Comparison of ENCODE assay signal across 9 mouse cellular contexts in the genomic region with DNA sequence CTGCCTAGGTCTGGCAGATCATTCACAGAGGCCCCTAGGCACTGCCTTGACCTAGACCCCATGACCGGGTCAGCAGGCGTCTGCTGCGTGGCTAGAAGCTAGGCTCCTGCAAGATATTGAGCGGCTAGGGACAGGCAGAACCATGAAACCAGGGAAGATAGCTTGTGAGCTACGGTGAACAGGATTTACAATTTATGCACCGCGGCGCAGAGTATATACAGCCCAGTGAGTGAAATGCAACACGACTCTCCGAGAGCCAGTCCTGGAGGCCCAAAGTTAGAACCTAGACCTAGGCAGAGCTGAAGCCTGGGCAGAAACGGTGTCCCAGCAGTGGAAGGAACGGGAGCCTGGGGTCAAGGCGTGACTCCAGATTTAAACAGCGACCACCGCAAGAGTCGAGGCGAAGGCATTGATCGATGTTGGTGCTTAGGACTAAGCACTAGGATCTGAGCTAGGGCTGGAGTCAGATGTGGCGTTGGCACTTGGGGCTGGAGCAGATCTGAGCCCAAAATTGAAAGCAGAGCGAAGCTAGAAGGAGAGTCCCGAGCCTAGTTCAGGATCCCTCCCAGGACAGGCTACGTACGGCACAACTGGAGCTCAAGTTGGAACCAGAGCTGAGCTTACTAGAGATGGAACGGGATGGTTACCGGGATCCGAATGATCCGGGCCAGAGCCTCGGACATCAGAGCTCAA. TPM values are rescaled to one million over a fixed set of nuclear protein-coding genes. Genes with fewer than 3 reads are reported as not detected.
DNase-seq lines count a peak whose midpoint lies in the region; ATAC-seq and TF ChIP-seq lines count a peak whose summit lies in the region.
"Had no signal": no experiment of that assay in that cellular context is flagged by ENCODE, and none has a peak within 500 bp of the region (broad histone marks: within the 10 kb centered on the region; RNA-seq: fewer than 3 reads in every experiment).

No protein-coding gene starts in this region.

- peak overlapping the region; percentile 80 for H3K4me2 ChIP-seq in heart, embryonic 14.5 days (ENCODE audit: low read length)
- peak overlapping the region; percentile 43 for H3K4me2 ChIP-seq in liver, postnatal 0 days (ENCODE audit: low read depth, low read length)

- no peak for TF ChIP-seq POLR2A in cortical plate, adult 2 months (IDR thresholded peaks at IDR 0.05; ENCODE audit: extremely low read depth, insufficient read depth, low read length)

- 9% methylated on average over 28 of the region's 28 CpGs for WGBS in heart, embryonic 14.5 days
- WGBS in hindbrain, embryonic 10.5 days, result 2% methylated on average over 28 of the region's 28 CpGs
- WGBS in liver, postnatal 0 days (ENCODE audit: insufficient replicate concordance), result 6% methylated on average over 28 of the region's 28 CpGs

- no peaks in the 10 kb centered on the region for H3K9me3 ChIP-seq in heart, embryonic 14.5 days (ENCODE audit: control insufficient read depth, low read length)
- H3K9me3 ChIP-seq in hindbrain, embryonic 10.5 days, result no peaks in the 10 kb centered on the region
- no peaks in the 10 kb centered on the region for H3K9me3 ChIP-seq in liver, postnatal 0 days (ENCODE audit: low read length)

- peak overlapping the region; percentile 21; the same call in 1 of the 2 replicates for H3K9ac ChIP-seq in heart, embryonic 14.5 days (ENCODE audit: low read length)
- H3K9ac ChIP-seq in liver, postnatal 0 days (replicated peaks), result no peak overlapping the region

- no peak for DNase-seq in heart, postnatal 10 days
- DNase-seq in hindbrain, embryonic 10.5 days (ENCODE audit: low spot score), result peak; percentile 54
- DNase-seq in liver, postnatal 0 days, result no peak
- no peak for DNase-seq in ovary, postnatal 10 days (ENCODE audit: low spot score)
- DNase-seq in cerebellum, adult 18-20 months, result no peak
- no peak for DNase-seq in gastrocnemius, postnatal 10 days

- H3K27ac ChIP-seq in heart, embryonic 14.5 days (replicated peaks in 1 of 2; ENCODE audit: control insufficient read depth in 1 of 2, insufficient read depth in 1 of 2, low read depth in 2 of 2, low read length in 2 of 2), result no peak overlapping the region
- no peak overlapping the region for H3K27ac ChIP-seq in cortical plate, adult 2 months (ENCODE audit: insufficient read depth, low read length)
- H3K27ac ChIP-seq in hindbrain, embryonic 10.5 days, result no peak overlapping the region
- no peak overlapping the region for H3K27ac ChIP-seq in liver, postnatal 0 days (ENCODE audit: low read depth)

- ATAC-seq in heart, embryonic 14.5 days (ENCODE audit: insufficient number of reproducible peaks, insufficient read depth, low FRiP score, low read depth), result no peak
- no peak for ATAC-seq in liver, postnatal 0 days

- peaks cover 14 to 38% of the 10 kb centered on the region in 2 experiments for H3K4me1 ChIP-seq in heart, embryonic 14.5 days (ENCODE audit: control insufficient read depth in 2 of 2, insufficient read depth in 2 of 2, low read length in 2 of 2)
- H3K4me1 ChIP-seq in cortical plate, adult 2 months (ENCODE audit: control insufficient read depth, insufficient read depth, low read length), result no peaks in the 10 kb centered on the region
- peaks cover 43% of the 10 kb centered on the region for H3K4me1 ChIP-seq in hindbrain, embryonic 10.5 days (replicated peaks)
- peaks cover 15% of the 10 kb centered on the region for H3K4me1 ChIP-seq in liver, postnatal 0 days (ENCODE audit: insufficient read depth)

- no peak for TF ChIP-seq EP300 in liver, postnatal 0 days (IDR thresholded peaks at IDR 0.05; ENCODE audit: low read depth)

- TF ChIP-seq CTCF in cortical plate, adult 2 months (IDR thresholded peaks at IDR 0.05; ENCODE audit: extremely low read depth, insufficient read depth, low read length), result no peak
- TF ChIP-seq CTCF in liver, postnatal 0 days (IDR thresholded peaks at IDR 0.05; ENCODE audit: low read depth), result no peak

- peak overlapping the region; percentile 15 to 50; a peak in 3 of 4 replicates for H3K4me3 ChIP-seq in heart, embryonic 14.5 days (ENCODE audit: control insufficient read depth in 1 of 2, insufficient read depth in 1 of 2, low read depth in 1 of 2, low read length in 2 of 2)
- H3K4me3 ChIP-seq in cortical plate, adult 2 months (ENCODE audit: insufficient read depth, low read length), result peak overlapping the region; percentile 0; the same call in 1 of the 2 replicates
- peak overlapping the region; percentile 57 for H3K4me3 ChIP-seq in hindbrain, embryonic 10.5 days
- H3K4me3 ChIP-seq in liver, postnatal 0 days (ENCODE audit: low read depth, low read length), result no peak overlapping the region
- H3K4me3 ChIP-seq: myocyte had no signal

- H3K36me3 ChIP-seq in heart, embryonic 14.5 days (ENCODE audit: control insufficient read depth, insufficient read depth, low read length), result no peaks in the 10 kb centered on the region
- no peaks in the 10 kb centered on the region for H3K36me3 ChIP-seq in hindbrain, embryonic 10.5 days
- H3K36me3 ChIP-seq in liver, postnatal 0 days (replicated peaks; ENCODE audit: insufficient read depth, low read length), result no peaks in the 10 kb centered on the region

- peaks cover 98% of the 10 kb centered on the region for H3K27me3 ChIP-seq in heart, embryonic 14.5 days (ENCODE audit: control insufficient read depth, insufficient read depth, low read length)
- peaks cover 100% of the 10 kb centered on the region for H3K27me3 ChIP-seq in hindbrain, embryonic 10.5 days (ENCODE audit: insufficient read depth, poor library complexity, severe bottlenecking)
- peaks cover 98% of the 10 kb centered on the region for H3K27me3 ChIP-seq in liver, postnatal 0 days (ENCODE audit: insufficient read depth, low read length)

- intact Hi-C loops in heart, postnatal 10 days (cut with DNase I), result loop anchor here (5.0 to 10.0 kb wide), 3 partner anchors 90 to 173 kb away; no protein-coding TSS in a partner anchor

RNA-seq across cellular contexts. Expression of gene Lhx6, which starts 3.2 kb away (rescaled TPM):
- 1.5 and 1.6 TPM in 2 replicates for polyA plus RNA-seq in heart, embryonic 14.5 days (2014; fragmentation: Nextera tagmentation; extraction: Ambion mirVana)
- total RNA-seq in heart, postnatal 10 days (2021), result 10 to 100 TPM; 10.1 to 10.3 TPM
- polyA plus RNA-seq in cortical plate, adult 2 months (2012; rRNA removed), result 8.2 and 8.5 TPM in 2 replicates
- polyA plus RNA-seq in hindbrain, embryonic 10.5 days (2016; fragmentation: Nextera tagmentation; extraction: Ambion mirVana), result 0.84 and 2.0 TPM in 2 replicates
- polyA plus RNA-seq in liver, postnatal 0 days (2015; fragmentation: Nextera tagmentation; extraction: Ambion mirVana), result 1.2 and 1.3 TPM in 2 replicates
- 1 to 10 TPM; 3.3 to 6.2 TPM for total RNA-seq in gastrocnemius, postnatal 10 days (2021)

RNA-seq across cellular contexts. Expression of gene Mrrf, which starts 34.2 kb away (rescaled TPM):
- polyA plus RNA-seq in heart, embryonic 14.5 days (2014; fragmentation: Nextera tagmentation; extraction: Ambion mirVana), result 42.7 and 45.1 TPM in 2 replicates
- 10 to 100 TPM; 40.2 to 40.6 TPM for total RNA-seq in heart, postnatal 10 days (2021)
- 21.1 and 23.8 TPM in 2 replicates for polyA plus RNA-seq in cortical plate, adult 2 months (2012; rRNA removed)
- 24.7 and 25.9 TPM in 2 replicates for polyA plus RNA-seq in hindbrain, embryonic 10.5 days (2016; fragmentation: Nextera tagmentation; extraction: Ambion mirVana)
- polyA plus RNA-seq in liver, postnatal 0 days (2015; fragmentation: Nextera tagmentation; extraction: Ambion mirVana), result 11.1 and 14.6 TPM in 2 replicates
- total RNA-seq in gastrocnemius, postnatal 10 days (2021), result 10 to 100 TPM; 18.7 to 21.4 TPM

RNA-seq across cellular contexts. Expression of gene Rbm18, which starts 34.6 kb away (rescaled TPM):
- 66.1 and 66.3 TPM in 2 replicates for polyA plus RNA-seq in heart, embryonic 14.5 days (2014; fragmentation: Nextera tagmentation; extraction: Ambion mirVana)
- 10 to 100 TPM; 41.7 TPM for total RNA-seq in heart, postnatal 10 days (2021)
- polyA plus RNA-seq in cortical plate, adult 2 months (2012; rRNA removed), result 50.0 and 50.4 TPM in 2 replicates
- 88.2 and 98.7 TPM in 2 replicates for polyA plus RNA-seq in hindbrain, embryonic 10.5 days (2016; fragmentation: Nextera tagmentation; extraction: Ambion mirVana)
- polyA plus RNA-seq in liver, postnatal 0 days (2015; fragmentation: Nextera tagmentation; extraction: Ambion mirVana), result 13.8 and 14.9 TPM in 2 replicates
- 10 to 100 TPM; 32.9 to 33.3 TPM for total RNA-seq in gastrocnemius, postnatal 10 days (2021)

RNA-seq across cellular contexts. Expression of gene Morn5, which starts 52.8 kb away (rescaled TPM):
- polyA plus RNA-seq in heart, embryonic 14.5 days (2014; fragmentation: Nextera tagmentation; extraction: Ambion mirVana), result not detected in 2 replicates
- not detected for total RNA-seq in heart, postnatal 10 days (2021)
- polyA plus RNA-seq in cortical plate, adult 2 months (2012; rRNA removed), result 1.8 and 2.2 TPM in 2 replicates
- 1.3 and 4.0 TPM in 2 replicates for polyA plus RNA-seq in hindbrain, embryonic 10.5 days (2016; fragmentation: Nextera tagmentation; extraction: Ambion mirVana)
- not detected in 2 replicates for polyA plus RNA-seq in liver, postnatal 0 days (2015; fragmentation: Nextera tagmentation; extraction: Ambion mirVana)
- not detected for total RNA-seq in gastrocnemius, postnatal 10 days (2021)

RNA-seq across cellular contexts. Expression of gene Ndufa8, which starts 52.8 kb away (rescaled TPM):
- 464 and 494 TPM in 2 replicates for polyA plus RNA-seq in heart, embryonic 14.5 days (2014; fragmentation: Nextera tagmentation; extraction: Ambion mirVana)
- 100 to 1,000 TPM; 550 to 581 TPM for total RNA-seq in heart, postnatal 10 days (2021)
- polyA plus RNA-seq in cortical plate, adult 2 months (2012; rRNA removed), result 218 and 219 TPM in 2 replicates
- polyA plus RNA-seq in hindbrain, embryonic 10.5 days (2016; fragmentation: Nextera tagmentation; extraction: Ambion mirVana), result 202 and 224 TPM in 2 replicates
- polyA plus RNA-seq in liver, postnatal 0 days (2015; fragmentation: Nextera tagmentation; extraction: Ambion mirVana), result 241 and 253 TPM in 2 replicates
- 100 to 1,000 TPM; 278 to 336 TPM for total RNA-seq in gastrocnemius, postnatal 10 days (2021)
